Mouse (Mus musculus): ENCODE measurements around the gene Vtcn1.

Vtcn1 gene

DNA sequence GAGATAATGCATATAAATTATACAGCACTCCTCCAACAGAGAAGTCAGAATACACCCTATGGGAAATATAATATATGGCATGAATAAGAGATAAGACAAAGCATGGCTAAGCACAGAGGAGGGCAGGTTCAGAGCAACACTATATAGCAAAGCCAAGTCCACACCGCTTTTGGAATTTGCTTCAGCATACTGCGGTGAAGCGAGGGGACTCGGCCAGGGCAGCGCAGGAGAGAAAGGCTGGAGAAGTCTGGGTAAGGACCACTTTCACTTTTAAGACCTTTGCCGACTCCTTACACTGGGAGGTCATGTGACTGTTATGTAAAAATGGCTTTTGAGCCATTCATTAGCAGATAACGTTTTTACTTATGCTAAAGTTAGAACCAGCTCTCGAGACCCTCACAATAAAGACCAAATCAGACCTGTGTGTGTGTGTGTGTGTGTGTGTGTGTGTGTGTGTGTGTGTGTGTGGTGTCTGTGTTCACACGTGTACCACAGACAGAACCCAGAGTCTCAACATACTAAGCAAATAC is 95.4 kb downstream of the Vtcn1 start:
- DNase-seq (ENCODE audit: inconsistent ontology term), result no peak

DNA sequence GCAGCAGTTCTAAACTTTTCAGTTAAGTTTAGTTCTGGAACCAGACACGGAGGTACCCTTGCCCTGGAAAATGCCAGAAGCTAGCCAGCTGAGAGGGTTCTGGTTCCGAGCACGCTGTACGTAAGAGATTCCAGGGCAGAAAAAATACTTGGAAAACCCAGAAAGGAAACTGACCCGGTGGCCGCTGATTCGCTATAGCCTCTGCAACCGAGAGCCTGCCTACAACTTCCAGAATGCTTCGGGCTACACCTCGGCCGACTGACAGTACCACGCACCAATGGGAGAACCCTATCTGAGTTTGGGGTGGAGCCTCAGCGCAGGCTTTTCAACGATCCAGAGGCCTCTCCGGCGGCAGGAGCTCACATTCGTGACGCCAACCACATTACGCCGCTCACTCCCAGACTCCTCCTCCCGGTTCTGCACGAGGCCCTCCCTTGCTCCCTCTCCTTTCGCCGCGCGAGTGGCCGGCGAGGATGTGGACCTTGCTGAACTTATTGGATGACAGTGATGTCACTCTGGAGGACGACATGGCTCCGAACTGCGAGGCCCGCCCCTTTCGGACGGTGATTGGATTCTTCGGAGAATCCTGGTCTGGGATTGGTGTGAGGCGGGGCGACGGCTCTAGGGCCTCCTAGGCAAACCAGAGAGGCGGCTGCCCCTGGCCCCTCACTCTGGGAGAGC is 96.7 kb downstream of the Vtcn1 start, which contains the start of gene Trim45:
Gene Trim45 (plus strand): TSS at position 378 of the 681 bp plus-strand sequence.
- DNase-seq (ENCODE audit: inconsistent ontology term), result peak; percentile 100

DNA sequence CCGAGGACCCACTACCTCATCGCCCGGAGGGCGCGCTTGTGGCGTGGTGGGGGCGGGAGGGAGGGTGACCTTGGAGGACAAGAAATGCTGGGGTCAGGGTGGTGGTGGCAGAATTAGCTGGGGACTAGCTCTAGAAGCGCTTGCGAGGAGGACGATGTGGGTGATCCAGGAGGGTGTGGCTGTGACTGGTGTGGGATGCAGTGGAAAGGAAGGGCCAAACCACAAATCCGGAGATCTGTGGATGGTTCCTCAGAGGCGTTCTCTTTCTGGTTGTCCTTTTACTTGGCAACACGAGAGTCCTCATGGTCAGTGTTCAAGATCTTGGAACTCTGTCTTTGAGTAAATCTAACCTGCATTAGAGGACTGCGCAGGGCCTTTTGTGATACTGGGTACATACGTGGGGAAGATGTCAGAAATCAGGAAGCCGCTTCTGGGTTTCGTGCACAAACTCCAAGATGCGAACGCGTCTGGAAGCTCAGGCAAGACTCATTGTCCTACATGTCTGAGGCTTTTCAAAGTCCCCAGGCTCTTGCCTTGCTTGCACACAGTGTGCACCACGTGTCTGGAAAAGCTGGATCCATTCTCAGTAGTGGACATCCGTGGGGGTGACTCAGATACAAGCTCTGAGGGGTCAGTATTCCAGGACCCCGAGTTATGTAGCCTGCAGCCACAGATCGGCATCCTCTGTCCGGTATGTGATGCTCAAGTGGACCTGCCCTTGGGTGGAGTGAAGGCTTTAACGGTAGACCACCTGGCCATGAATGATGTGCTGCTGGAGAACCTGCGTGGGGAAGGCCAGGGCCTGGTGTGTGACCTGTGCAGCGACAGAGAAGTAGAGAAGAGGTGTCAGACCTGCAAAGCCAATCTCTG is 97.5 kb downstream of the Vtcn1 start:
- DNase-seq (ENCODE audit: inconsistent ontology term), result no peak

DNA sequence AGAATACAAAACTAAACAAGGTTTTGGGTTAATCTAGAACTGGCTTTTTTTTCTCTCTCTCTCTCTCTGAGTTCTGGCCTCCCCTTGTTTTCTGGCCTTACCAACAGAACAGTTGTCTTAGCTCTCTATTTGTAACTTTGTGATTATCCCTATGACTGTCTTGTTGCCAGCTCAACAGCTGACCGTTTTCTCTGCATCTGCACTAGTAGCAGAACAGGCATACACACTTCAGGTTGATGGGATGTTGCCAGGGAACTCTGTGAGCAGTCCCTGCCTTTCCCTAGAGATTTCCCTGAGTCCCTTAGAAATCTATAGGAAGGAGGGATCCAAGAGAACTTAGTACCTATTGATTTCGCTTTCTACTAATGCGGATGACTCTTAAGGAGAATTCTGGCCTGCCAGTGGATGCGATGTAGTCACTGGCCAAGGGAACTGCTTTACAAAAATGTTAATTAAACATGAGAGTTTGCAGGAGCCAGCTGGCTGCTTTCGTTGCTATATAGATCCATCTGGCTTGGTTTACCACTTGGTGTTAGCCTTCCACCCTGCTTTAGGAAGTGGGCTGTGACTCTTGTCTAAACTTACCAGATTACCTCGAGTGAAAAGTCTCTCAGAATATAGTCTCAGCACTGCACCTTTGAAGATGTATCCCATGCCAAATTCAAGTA is 98.9 kb downstream of the Vtcn1 start:
- DNase-seq (ENCODE audit: inconsistent ontology term), result no peak

DNA sequence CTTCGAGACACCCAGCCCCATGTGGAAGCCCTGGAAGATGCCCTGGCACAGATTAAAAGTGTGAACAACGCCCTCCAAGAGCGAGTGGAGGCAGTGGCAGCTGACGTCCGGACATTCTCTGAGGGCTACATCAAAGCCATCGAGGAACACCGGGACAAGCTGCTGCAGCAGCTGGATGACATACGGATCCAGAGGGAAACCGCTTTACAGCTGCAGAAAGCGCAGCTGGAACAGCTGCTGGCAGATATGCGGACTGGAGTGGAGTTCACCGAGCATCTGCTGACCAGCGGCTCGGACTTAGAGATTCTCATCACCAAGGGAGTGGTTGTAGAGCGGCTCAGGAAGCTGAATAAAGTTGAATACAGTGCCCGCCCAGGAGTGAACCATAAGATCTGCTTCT is 99.9 kb downstream of the Vtcn1 start:
- DNase-seq (ENCODE audit: inconsistent ontology term), result no peak

DNA sequence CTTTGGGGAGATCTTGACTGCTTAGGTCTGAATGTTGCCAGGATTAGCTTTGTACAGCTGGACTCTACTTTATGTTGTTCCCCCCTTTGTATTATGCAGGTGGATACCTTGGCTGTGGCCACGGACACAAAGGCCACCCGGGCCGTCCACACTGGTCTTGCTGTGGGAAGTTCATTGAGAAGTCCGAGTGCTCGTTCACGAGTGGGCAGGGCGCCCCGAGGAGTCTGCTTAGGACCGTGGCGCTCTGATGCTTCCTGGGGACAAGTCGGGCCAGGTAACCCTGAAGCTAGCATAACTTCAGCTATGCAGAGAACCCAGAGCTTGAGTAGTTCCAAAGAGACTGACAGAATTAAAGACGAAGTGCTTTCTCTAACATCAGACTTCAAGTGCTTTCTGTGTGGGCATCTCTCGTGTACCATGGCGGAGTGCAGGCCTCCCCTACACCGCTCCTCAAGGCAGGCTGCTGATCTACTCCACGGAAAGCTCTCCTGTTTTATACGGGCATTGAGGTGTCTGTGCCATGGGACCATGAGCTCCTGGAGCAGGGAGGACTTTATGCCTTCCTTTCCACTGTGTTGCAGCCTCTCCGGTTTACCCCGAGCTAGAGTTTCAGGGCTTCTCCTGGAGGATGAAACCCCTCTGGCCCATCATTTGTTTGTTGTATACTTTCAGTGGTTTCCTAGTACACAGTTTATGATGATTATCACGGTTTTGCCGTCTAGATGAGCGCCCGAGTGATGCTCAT is 106.2 kb downstream of the Vtcn1 start:
- no peak for DNase-seq (ENCODE audit: inconsistent ontology term)

DNA sequence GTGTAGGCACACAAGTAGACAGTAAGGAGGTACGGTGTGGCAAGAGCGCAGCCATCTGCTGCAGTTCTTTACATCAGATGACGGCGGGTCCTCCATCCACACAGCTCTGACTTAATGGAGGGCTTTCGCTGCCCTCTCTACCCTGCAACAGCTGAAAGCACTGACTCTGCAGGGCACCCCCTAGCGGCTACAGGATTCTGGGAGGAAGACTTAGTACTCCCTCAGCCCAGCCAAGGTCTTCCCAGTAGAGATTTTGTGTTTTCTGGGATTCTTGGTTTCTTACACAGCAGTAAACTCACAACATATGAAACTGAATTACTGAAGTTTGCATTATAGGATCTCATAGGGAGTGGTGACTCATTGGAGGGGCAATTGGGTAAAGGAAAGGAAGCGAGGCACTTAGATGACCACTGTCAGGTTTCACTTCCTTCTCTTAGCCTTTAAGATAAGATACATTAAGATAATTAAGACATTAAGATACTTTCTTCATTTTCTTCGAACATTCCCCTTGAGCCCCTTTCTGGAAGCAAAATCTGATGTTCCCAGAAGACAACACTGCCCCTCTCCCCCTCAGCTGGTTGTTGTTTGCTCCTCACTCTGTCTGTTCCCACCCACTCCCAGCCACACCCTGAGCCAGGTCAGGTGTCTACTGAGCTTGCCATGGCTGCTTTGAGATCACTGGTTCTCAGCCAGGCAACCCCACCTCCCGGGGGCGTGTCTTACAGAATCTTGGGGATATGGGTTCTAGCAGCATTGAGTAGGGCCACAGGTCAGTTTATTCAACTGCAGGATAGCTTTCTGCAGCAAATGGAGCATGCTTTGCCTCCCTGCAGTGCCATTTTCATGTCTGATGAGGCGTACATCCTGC is 107.1 kb downstream of the Vtcn1 start:
- DNase-seq (ENCODE audit: inconsistent ontology term), result no peak

DNA sequence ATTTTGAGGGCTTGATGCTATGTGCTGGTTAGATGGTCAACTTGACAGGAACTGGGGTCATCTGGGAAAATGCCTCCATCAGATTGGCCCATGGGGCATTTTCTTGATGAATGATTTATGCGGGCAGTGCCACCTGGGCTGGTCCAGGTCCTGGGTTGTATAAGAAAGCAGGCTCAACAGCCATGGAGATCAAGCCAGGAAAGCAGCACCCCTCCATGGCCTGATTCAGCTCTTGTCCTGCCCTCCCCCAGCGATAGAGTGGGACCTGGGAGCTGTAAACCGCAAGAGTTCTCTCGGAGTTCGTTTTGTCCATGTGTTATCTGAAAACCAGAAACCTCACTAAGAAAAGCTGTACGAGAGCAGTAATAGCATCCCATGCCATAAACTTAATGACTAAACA is 110.3 kb downstream of the Vtcn1 start:
- DNase-seq (ENCODE audit: inconsistent ontology term), result no peak

DNA sequence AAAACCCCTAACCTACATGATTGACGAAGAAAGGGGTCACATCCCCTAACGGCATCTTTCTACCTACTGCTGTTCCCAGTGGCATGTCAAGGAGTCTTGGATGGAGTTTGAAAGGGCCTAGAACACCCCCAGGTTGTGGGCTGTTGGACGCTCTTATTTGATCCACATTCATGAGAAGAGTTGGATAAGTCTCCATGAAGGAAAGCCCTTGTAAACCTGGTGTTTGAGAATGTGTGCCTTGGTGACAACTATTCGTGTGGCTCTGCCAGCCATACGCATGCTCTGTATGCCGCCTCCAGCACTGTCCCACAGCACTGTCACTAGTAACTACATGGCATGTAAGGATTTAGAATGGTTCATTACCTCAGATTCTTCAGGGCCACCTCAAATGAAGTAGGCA is 110.9 kb downstream of the Vtcn1 start:
- DNase-seq (ENCODE audit: inconsistent ontology term), result no peak

DNA sequence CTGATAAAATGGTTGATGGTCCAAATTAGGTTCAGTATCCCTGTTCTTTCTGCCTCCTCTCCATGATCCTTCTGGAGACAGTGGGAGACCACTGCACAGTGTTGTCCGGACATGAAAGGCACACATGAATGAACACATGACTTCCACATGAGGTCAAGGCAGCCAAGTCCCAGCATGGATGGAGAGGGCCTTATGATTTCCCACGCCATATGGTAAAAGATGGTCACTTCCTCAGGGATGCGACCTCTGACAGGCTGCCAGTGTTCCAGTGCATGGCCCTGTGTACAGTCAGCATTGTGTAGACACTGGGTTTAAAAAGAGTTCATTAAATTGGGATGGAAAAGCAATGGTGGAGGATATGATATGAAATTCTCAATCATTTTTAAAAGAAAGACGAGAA is 113.0 kb downstream of the Vtcn1 start:
- no peak for DNase-seq (ENCODE audit: inconsistent ontology term)

DNA sequence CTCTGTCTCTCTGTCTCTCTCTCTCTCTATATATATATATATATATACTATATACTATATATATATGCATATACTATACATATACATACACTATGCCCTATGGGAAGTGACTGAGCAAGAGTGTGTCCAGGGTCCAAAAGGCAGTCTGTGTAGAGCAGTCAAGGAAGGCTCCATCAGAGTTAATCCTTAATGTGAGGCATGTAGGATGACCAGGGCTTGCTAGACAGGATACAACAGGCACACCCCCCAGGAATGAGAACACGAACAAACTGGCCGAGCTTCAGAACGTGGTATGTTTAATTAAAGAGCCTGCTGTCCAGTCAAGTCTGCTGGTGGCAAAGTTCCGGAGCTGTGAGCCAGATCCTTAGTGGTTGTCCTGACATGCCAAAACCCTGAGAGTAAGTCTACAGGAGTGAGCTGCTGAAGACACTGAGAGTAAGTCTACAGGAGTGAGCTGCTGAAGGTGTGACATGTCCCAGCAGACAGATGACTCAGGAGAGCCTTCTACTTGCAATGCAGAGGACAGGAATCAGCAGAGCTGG is 115.3 kb downstream of the Vtcn1 start:
- no peak for DNase-seq (ENCODE audit: inconsistent ontology term)

Data from Muller cell, postnatal 12 days (primary cell).